9 mouse cellular contexts compared by ENCODE assay signal in the genomic region with DNA sequence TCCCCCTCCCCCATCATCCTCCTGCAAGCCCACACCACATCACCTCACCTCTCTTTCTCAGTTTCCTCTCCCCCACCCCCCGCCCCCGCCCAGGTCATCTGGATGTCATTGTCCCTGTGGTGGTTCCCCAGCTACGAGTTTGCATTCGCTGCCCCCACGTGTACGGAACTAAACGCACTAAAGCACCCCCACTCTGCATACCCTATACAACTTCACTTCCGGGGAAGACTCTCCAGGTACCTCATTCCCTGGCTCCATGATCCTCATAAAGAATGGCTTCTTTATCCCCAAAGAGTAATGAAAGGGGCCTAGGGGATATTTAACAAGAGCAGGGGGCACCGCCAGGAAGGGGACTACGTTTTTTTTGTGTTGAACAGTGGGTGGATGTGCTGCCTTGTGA.
A peak's percentile ranks its signal among the peaks of the same experiment; 100 is the strongest.
DNase-seq lines count a peak whose midpoint lies in the region; ATAC-seq lines count a peak whose summit lies in the region.
"Had no signal": no experiment of that assay in that cellular context is flagged by ENCODE, and none has a peak within 500 bp of the region (broad histone marks: within the 10 kb centered on the region; RNA-seq: fewer than 3 reads in every experiment).

No protein-coding gene starts in this region.

- H3K27me3 ChIP-seq in kidney, embryonic 15.5 days, result no peaks in the 10 kb centered on the region
- no peaks in the 10 kb centered on the region for H3K27me3 ChIP-seq in embryonic facial prominence, embryonic 14.5 days (replicated peaks; ENCODE audit: control insufficient read depth, insufficient read depth, low read length)
- 0 out of 2 replicates have a peak, but pooled peaks cover 3% of the 10 kb centered on the region for H3K27me3 ChIP-seq in intestine, embryonic 16.5 days (replicated peaks; ENCODE audit: control insufficient read depth, insufficient read depth, low read length)
- H3K27me3 ChIP-seq in neural tube, embryonic 13.5 days, result no peaks in the 10 kb centered on the region

- H3K36me3 ChIP-seq in kidney, embryonic 15.5 days, result no peaks in the 10 kb centered on the region
- no peaks in the 10 kb centered on the region for H3K36me3 ChIP-seq in embryonic facial prominence, embryonic 14.5 days (ENCODE audit: control insufficient read depth, insufficient read depth, low read length)
- no peaks in the 10 kb centered on the region for H3K36me3 ChIP-seq in intestine, embryonic 16.5 days (ENCODE audit: control insufficient read depth, insufficient read depth, low read length)
- no peaks in the 10 kb centered on the region for H3K36me3 ChIP-seq in neural tube, embryonic 13.5 days
- H3K36me3 ChIP-seq: G1E had no signal

- no peaks in the 10 kb centered on the region for H3K9me3 ChIP-seq in kidney, embryonic 15.5 days (replicated peaks)
- H3K9me3 ChIP-seq in embryonic facial prominence, embryonic 14.5 days (ENCODE audit: control insufficient read depth, low read length), result no peaks in the 10 kb centered on the region
- no peaks in the 10 kb centered on the region for H3K9me3 ChIP-seq in intestine, embryonic 16.5 days (ENCODE audit: control insufficient read depth, low read length)
- no peaks in the 10 kb centered on the region for H3K9me3 ChIP-seq in neural tube, embryonic 13.5 days

- H3K9ac ChIP-seq in kidney, embryonic 15.5 days, result peak overlapping the region; percentile 55
- H3K9ac ChIP-seq in embryonic facial prominence, embryonic 14.5 days (ENCODE audit: low read depth, low read length), result peak overlapping the region; percentile 59
- peak overlapping the region; percentile 75 for H3K9ac ChIP-seq in intestine, embryonic 16.5 days (ENCODE audit: low read depth, low read length)
- H3K9ac ChIP-seq in neural tube, embryonic 13.5 days, result peak overlapping the region; percentile 75

- H3K27ac ChIP-seq in kidney, embryonic 15.5 days, result peak overlapping the region; percentile 92
- H3K27ac ChIP-seq in embryonic facial prominence, embryonic 14.5 days (replicated peaks; ENCODE audit: low read depth, low read length), result peak overlapping the region; percentile 90
- H3K27ac ChIP-seq in intestine, embryonic 16.5 days (ENCODE audit: low read length), result peak overlapping the region; percentile 67; the same call in 1 of the 2 replicates
- H3K27ac ChIP-seq in neural tube, embryonic 13.5 days (replicated peaks), result peak overlapping the region; percentile 96

- ATAC-seq in kidney, embryonic 15.5 days (replicated peaks; ENCODE audit: low FRiP score), result no peak
- ATAC-seq in embryonic facial prominence, embryonic 14.5 days (ENCODE audit: low read depth), result peak; percentile 23
- peak; percentile 47 for ATAC-seq in intestine, embryonic 16.5 days
- peak; percentile 42 for ATAC-seq in neural tube, embryonic 13.5 days (ENCODE audit: low read depth)

- peak overlapping the region; percentile 40 for H3K4me3 ChIP-seq in kidney, embryonic 15.5 days (replicated peaks)
- H3K4me3 ChIP-seq in embryonic facial prominence, embryonic 14.5 days (ENCODE audit: low read depth, low read length), result peak overlapping the region; percentile 26
- peak overlapping the region; percentile 41 for H3K4me3 ChIP-seq in intestine, embryonic 16.5 days (ENCODE audit: low read length)
- peak overlapping the region; percentile 36 for H3K4me3 ChIP-seq in neural tube, embryonic 13.5 days

- WGBS in kidney, embryonic 15.5 days, result 1% methylated on average over 10 of the region's 10 CpGs
- 3% methylated on average over 9 of the region's 10 CpGs for WGBS in embryonic facial prominence, embryonic 14.5 days
- WGBS in intestine, embryonic 16.5 days, result 2% methylated on average over 10 of the region's 10 CpGs
- WGBS in neural tube, embryonic 13.5 days, result 2% methylated on average over 10 of the region's 10 CpGs

- H3K4me1 ChIP-seq in kidney, embryonic 15.5 days, result peaks cover 62% of the 10 kb centered on the region
- H3K4me1 ChIP-seq in embryonic facial prominence, embryonic 14.5 days (ENCODE audit: control insufficient read depth, insufficient read depth, low read length), result peaks cover 59% of the 10 kb centered on the region
- peaks cover 26% of the 10 kb centered on the region for H3K4me1 ChIP-seq in intestine, embryonic 16.5 days (ENCODE audit: control insufficient read depth, insufficient read depth, low read length)
- H3K4me1 ChIP-seq in neural tube, embryonic 13.5 days (replicated peaks), result peaks cover 60% of the 10 kb centered on the region

- no peak for DNase-seq in kidney, postnatal 4 days
- DNase-seq in embryonic facial prominence, embryonic 14.5 days (ENCODE audit: low spot score), result no peak
- DNase-seq in thymus, postnatal 4 days, result no peak
- DNase-seq in ovary, postnatal 36 days (ENCODE audit: low spot score), result no peak
- DNase-seq in kidney, postnatal 36 days, result no peak

- H3K4me2 ChIP-seq in kidney, embryonic 15.5 days, result peak overlapping the region; percentile 82
- H3K4me2 ChIP-seq in embryonic facial prominence, embryonic 14.5 days (ENCODE audit: low read depth, low read length), result peak overlapping the region; percentile 55
- H3K4me2 ChIP-seq in intestine, embryonic 16.5 days (ENCODE audit: low read depth, low read length), result peak overlapping the region; percentile 78
- peak overlapping the region; percentile 68 for H3K4me2 ChIP-seq in neural tube, embryonic 13.5 days
